Mouse (Mus musculus): ENCODE measurements at regions not wholly inside any gene's neighbourhood (a gene's known extent, or its start where the extent isn't known, plus 50 kb on each side); places are given as distances from the start of the nearest gene placed in this dataset.
"Not testable (repeated sequence)": the region's sequence is repeated elsewhere in the genome, so short reads cannot be mapped to it uniquely, and the experiment has no call there.

GRCm38 (mm10) chr13:20039590-20039989 lies 50.8 kb upstream of the Elmo1 start:
- no peak for DNase-seq (ENCODE audit: low spot score in 2 of 2)

DNA sequence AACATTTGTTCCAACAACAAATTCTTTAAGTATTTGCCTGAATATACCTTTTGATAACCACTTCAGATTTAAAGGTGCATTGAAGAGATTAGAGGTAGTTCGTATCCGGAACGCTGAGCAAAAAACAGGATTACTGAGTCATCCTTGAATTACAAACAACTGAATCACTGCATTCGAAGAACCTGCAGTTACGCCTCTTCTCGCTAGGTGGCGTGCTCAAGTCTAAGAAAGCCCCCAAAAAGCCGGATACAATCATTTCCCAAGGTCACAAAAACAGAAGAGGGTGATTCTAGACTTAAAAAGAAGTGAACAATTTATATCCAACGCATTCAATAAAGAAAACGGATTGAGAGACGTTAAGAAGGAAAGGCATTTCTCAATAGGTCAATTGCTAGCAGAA lies 51.9 kb upstream of the Elmo1 start:
- DNase-seq (ENCODE audit: low spot score in 2 of 2): peak in 1 of 2 experiments; percentile 57

- DNase-seq (ENCODE audit: low spot score in 2 of 2): no peak
Measured at GRCm38 (mm10) chr13:20037436-20037835, 53.0 kb upstream of the Elmo1 start.

DNA sequence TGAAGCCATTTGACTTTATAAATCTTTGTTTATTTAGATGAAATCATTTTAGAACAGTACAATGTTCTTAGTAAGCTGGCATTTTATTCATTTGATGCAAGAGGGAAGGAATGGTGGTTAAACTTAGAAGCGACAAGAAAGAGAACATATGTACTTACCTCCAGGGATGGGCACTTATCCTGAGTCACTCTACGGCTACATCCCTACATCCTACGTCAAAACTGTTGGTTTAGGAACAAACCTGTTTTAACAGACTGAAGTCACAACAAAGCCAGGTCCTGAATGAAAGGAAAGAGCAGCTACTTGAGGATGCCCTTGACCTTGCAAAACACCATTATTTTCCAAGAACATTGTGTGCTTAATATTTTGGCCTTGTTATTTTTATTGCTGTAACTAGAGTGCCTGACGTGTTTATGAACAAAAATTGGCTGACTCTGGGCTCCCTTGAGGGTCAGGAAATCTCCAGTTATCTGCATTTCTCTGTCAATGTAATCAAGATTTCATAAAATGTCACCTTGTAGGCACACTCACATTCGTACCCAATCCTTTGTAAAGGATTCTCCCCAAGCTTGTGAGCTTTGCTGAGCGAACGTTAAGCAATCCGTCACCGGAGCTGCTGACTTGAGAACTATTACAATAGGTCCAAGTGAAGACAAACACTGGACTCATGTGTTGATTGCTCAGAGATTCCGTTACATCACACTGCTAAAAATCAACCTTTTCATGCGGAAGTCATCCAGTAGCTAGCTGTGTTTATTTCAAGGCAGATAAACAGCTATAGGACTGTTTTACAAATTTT lies 56.3 kb upstream of the Elmo1 start:
- no peak for DNase-seq (ENCODE audit: low spot score in 2 of 2)

GRCm38 (mm10) chr13:20031660-20032059 lies 58.7 kb upstream of the Elmo1 start:
- no peak for DNase-seq (ENCODE audit: low spot score in 2 of 2)

DNA sequence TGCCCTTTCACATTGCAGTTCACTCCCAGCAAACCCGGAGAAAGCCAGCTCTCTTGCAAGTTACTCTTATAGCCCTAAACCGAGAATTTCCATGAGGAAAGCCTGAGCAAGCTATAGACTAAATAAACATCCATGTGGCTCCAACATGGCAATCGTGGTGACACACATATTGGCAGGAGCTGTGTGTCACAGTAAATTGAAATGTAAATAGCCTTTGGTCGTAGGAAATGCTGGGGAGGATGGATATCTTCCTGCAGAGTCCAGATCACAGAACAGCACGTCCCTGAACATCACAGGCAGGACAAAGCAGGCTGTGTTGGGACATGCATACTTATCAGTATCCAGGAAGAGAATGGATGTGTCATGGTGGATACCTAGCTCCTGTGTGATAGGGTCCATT lies 59.3 kb upstream of the Elmo1 start:
- DNase-seq (ENCODE audit: low spot score in 2 of 2): no peak

- no peak for DNase-seq (ENCODE audit: low spot score in 2 of 2)
Measured at GRCm38 (mm10) chr13:20026612-20027011, 63.8 kb upstream of the Elmo1 start.

- DNase-seq (ENCODE audit: low spot score in 2 of 2): not testable (repeated sequence)
Measured at GRCm38 (mm10) chr13:20016454-20016853, 73.9 kb upstream of the Elmo1 start.

GRCm38 (mm10) chr13:20012621-20013020 lies 77.8 kb upstream of the Elmo1 start:
- no peak for DNase-seq (ENCODE audit: low spot score in 2 of 2)

DNA sequence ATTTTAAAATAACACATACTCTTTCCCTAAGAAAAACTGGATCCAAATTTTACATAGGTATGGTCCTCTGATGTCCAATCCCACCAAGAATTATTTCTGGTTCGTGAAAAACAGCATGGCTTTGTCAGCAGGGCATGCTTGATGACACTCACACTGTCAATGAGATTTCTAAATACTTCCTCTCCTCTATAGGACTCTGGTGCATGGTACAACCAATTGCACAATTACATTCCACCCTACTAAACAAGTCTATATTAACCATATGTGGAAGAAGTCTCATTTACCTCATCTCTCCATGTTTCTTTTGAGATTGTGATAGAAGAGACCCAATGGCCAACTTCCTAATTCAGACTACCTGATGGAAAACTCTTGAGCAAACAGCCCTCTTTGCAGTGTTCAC lies 81.2 kb upstream of the Elmo1 start:
- no peak for DNase-seq (ENCODE audit: low spot score in 2 of 2)

- no peak for DNase-seq (ENCODE audit: low spot score in 2 of 2)
Measured at GRCm38 (mm10) chr13:20007561-20007960, 82.8 kb upstream of the Elmo1 start.

DNA sequence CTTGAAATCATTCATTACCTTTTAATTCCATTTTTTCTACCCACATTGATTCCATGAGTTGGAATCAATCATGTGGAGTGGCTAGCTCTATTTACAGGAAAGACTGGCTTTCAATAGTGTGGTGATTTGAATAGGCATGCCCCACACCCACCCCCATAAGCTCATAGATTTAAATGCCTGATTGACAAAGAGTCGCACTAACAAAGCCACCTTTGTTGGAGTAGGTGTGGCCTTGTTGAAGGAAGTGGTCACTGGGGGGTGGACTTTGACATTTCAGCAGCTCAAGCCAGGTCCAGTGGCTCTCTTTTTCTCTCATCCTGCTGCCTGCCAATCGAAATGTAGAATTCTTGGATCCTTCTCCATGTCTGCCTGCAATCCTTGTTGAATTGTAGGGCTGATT lies 92.8 kb upstream of the Elmo1 start:
- DNase-seq (ENCODE audit: low spot score in 2 of 2): no peak

- no peak for DNase-seq (ENCODE audit: low spot score in 2 of 2)
Measured at GRCm38 (mm10) chr13:19975621-19976020, 114.8 kb upstream of the Elmo1 start.

- DNase-seq (ENCODE audit: low spot score in 2 of 2): no peak
Measured at GRCm38 (mm10) chr13:19966566-19966965, 123.8 kb upstream of the Elmo1 start.

- DNase-seq (ENCODE audit: low spot score in 2 of 2): no peak
Measured at GRCm38 (mm10) chr13:19963031-19963430, 127.4 kb upstream of the Elmo1 start.

- DNase-seq (ENCODE audit: low spot score in 2 of 2): no peak
Measured at GRCm38 (mm10) chr13:19928761-19929160, 104.7 kb upstream of the Gpr141 start.

DNA sequence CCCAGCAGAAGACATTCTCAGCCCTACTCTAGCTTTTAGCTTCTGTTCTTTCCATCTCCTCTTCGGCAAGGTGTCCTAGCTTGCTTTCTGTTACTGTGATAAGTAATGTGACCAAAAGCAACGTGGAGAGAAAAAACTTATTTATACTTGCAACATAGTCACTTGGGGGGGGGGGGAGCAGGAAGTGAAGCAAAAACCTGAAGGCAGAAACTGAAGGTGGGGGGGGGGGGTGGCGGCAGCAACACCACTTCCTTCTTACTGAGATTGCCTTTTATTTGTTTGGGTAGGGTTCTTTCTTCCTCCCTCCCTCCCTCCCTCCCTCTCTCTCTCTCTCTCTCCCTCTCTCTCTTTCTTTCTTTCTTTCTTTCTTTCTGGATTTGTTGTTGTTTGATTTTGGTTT lies 103.8 kb upstream of the Gpr141 start:
- no peak for DNase-seq (ENCODE audit: low spot score in 2 of 2)

DNA sequence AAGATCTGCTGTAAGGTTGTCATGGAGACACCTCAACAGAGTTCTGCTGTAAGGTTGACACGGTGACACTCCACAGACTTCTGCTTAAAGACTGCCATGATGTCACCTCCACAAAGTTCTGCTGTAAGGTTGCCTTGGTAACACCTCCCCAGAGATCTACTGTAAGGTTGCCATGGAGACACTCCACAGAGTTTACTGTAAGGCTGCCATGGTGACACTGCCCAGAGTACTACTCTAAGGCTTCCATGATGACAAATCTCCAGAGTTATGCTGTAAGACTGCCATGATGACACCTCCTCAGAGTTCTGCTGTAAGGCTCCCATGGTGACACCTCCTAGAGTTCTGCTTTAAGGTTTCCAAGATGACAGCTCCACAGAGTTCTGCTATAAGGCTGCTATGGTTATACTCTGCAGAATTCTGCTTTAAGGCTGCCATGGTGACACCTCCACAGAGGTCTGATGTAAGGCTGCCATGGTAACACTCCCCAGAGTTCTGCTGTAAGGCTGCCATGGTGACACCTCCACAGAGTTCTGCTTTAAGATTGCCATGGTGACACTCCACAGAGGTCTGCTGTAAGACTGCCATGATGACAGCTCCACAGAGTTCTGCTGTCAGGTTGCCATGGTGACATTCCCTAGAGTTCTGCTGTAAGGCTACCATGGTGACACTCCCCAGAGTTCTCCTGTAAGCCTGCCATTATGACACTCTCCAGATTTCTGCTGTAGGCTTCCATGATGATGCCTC lies 97.2 kb upstream of the Gpr141 start:
- DNase-seq (ENCODE audit: low spot score in 2 of 2): no peak

DNA sequence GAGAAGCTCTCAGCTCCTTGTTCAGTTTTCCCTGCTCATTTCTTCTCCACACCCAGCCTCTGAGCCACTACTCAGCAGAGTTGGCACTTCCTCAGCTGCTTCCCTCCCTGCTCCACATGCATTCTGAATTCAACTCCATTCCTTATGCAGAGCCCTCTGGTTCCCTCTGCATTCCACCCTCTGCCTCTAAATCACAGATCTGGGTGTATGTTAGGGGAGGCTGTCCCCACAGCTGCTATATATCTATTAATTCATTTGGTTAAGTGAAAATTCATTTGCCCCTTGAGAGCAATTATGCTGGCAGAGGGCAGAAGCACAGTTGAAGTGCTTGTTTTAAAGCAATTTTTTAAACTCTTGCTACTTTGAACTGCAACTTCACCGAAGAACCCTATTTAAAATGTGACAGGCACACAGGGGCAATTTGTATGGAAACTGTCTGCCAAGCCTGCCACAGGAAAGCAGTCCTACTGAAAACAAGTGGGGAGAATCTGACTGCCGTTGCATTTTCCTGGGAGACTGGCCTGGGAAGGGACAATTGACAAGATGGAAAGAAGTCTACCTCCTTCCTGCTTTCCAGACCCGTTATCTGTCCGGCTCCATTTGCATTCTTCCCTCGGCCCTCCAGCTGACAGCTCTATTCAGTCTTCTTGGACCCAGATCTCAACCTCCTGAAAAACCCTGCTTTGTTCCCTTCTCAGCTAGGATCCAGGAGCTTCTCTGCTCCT lies 88.0 kb upstream of the Gpr141 start:
- no peak for DNase-seq (ENCODE audit: low spot score in 2 of 2)

GRCm38 (mm10) chr13:19902786-19903185 lies 78.7 kb upstream of the Gpr141 start:
- no peak for DNase-seq (ENCODE audit: low spot score in 2 of 2)

DNA sequence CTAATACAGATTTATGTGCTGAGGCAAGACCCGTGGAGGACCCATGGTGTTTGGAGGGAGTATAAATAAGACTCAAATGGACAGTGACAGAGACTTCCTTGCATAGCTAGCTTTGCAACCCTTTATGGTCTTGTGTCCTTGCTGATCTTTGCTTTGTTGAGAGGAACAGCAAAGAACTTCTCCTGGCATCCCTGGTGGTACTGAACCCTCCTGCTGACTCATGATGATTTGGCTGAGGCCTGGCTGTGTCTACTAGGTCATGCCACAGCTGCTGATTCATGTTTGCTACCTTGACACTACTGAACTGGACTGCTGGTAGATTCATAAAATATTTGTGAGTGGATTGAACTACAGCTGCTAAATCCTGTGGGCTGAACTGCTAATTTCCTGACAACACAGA lies 73.1 kb upstream of the Gpr141 start:
- no peak for DNase-seq (ENCODE audit: low spot score in 2 of 2)

GRCm38 (mm10) chr13:19888983-19889773 lies 65.1 kb upstream of the Gpr141 start:
- DNase-seq (ENCODE audit: low spot score in 2 of 2): no peak

All from spleen, postnatal 10 days (tissue).